Mouse (Mus musculus) bone marrow, adult 2 months (tissue): Measurements from ENCODE around the gene Clba1.

Experiments used
- CTCF ChIP-seq: fragments of 200-500 bp; IDR thresholded peaks from 2 replicates; pipeline ENCODE4 v1.5.1; 2011; ENCODE audit warnings: low read length, control low read depth; ENCODE audit not compliant: control insufficient read depth, insufficient read depth
- POLR2A ChIP-seq: fragments of 200-500 bp; IDR thresholded peaks from 2 replicates; pipeline ENCODE4 v1.6.1; 2011; ENCODE audit warnings: low read depth, mild to moderate bottlenecking, control low read depth, low read length, borderline replicate concordance; ENCODE audit not compliant: control insufficient read depth

GRCm38 (mm10) chr12:112851116-112851515 lies 42.4 kb downstream of the Clba1 start:
- TF ChIP-seq CTCF: no peak
- no peak for TF ChIP-seq POLR2A
